Mouse (Mus musculus): Measurements from ENCODE around the gene Gpld1.

- TF ChIP-seq CTCF (IDR thresholded peaks at IDR 0.05; ENCODE audit: low read depth): peak; percentile 82
- no peak for TF ChIP-seq EP300 (IDR thresholded peaks at IDR 0.05; ENCODE audit: low read depth)
Measured at GRCm38 (mm10) chr13:24938683-24939082, 4.3 kb upstream of the Gpld1 start.

All from liver, postnatal 0 days (tissue).